Mouse (Mus musculus) yolk sac, embryonic 10.5 days (tissue): ENCODE measurements around the gene Adipoq.
"Not testable (repeated sequence)": the region's sequence is repeated elsewhere in the genome, so short reads cannot be mapped to it uniquely, and the experiment has no call there.

ENCODE experiments used
- DNase-seq: peaks from one replicate; pipeline ENCODE4 v3.0.0-alpha.2; 2017; ENCODE audit warnings: low spot score

Adipoq gene

GRCm38 (mm10) chr16:23164443-23164842, 18.1 kb downstream of the Adipoq start:
- no peak for DNase-seq

- no peak for DNase-seq
Observed at GRCm38 (mm10) chr16:23165441-23165840, 19.1 kb downstream of the Adipoq start.

GRCm38 (mm10) chr16:23166646-23167045, 20.3 kb downstream of the Adipoq start:
- DNase-seq = no peak

- no peak for DNase-seq
Observed at GRCm38 (mm10) chr16:23167079-23167478, 20.7 kb downstream of the Adipoq start.

- no peak for DNase-seq
Observed at GRCm38 (mm10) chr16:23170813-23171212, 24.5 kb downstream of the Adipoq start.

GRCm38 (mm10) chr16:23173904-23174303, 27.6 kb downstream of the Adipoq start:
- DNase-seq = peak; percentile 9

GRCm38 (mm10) chr16:23174855-23175254, 28.5 kb downstream of the Adipoq start:
- DNase-seq = no peak

GRCm38 (mm10) chr16:23175956-23176355, 29.6 kb downstream of the Adipoq start:
- no peak for DNase-seq

GRCm38 (mm10) chr16:23177856-23178255, 31.5 kb downstream of the Adipoq start:
- DNase-seq = no peak

GRCm38 (mm10) chr16:23178796-23179195, 32.5 kb downstream of the Adipoq start:
- DNase-seq = no peak

GRCm38 (mm10) chr16:23179436-23179835, 33.1 kb downstream of the Adipoq start:
- DNase-seq = not testable (repeated sequence)

- no peak for DNase-seq
Observed at GRCm38 (mm10) chr16:23181054-23181453, 34.7 kb downstream of the Adipoq start.

GRCm38 (mm10) chr16:23181487-23181886, 35.2 kb downstream of the Adipoq start:
- DNase-seq = no peak

- no peak for DNase-seq
Observed at GRCm38 (mm10) chr16:23181942-23182597, 35.7 kb downstream of the Adipoq start.

GRCm38 (mm10) chr16:23185824-23186223, 39.5 kb downstream of the Adipoq start:
- no peak for DNase-seq

GRCm38 (mm10) chr16:23186418-23186817, 40.1 kb downstream of the Adipoq start:
- DNase-seq = no peak

- DNase-seq = no peak
Observed at GRCm38 (mm10) chr16:23187983-23188382, 41.6 kb downstream of the Adipoq start.

- DNase-seq = no peak
Observed at GRCm38 (mm10) chr16:23189612-23190011, 43.3 kb downstream of the Adipoq start.

- DNase-seq = no peak
Observed at GRCm38 (mm10) chr16:23191560-23192242, 45.4 kb downstream of the Adipoq start.

GRCm38 (mm10) chr16:23195618-23196017, 49.3 kb downstream of the Adipoq start:
- DNase-seq = no peak

- no peak for DNase-seq
Observed at GRCm38 (mm10) chr16:23196296-23196695, 50.0 kb downstream of the Adipoq start.

GRCm38 (mm10) chr16:23196791-23197190, 50.5 kb downstream of the Adipoq start:
- no peak for DNase-seq

- no peak for DNase-seq
Observed at GRCm38 (mm10) chr16:23201498-23201897, 55.2 kb downstream of the Adipoq start.
